ENCODE assay signal across 8 mouse cellular contexts in the genomic region with DNA sequence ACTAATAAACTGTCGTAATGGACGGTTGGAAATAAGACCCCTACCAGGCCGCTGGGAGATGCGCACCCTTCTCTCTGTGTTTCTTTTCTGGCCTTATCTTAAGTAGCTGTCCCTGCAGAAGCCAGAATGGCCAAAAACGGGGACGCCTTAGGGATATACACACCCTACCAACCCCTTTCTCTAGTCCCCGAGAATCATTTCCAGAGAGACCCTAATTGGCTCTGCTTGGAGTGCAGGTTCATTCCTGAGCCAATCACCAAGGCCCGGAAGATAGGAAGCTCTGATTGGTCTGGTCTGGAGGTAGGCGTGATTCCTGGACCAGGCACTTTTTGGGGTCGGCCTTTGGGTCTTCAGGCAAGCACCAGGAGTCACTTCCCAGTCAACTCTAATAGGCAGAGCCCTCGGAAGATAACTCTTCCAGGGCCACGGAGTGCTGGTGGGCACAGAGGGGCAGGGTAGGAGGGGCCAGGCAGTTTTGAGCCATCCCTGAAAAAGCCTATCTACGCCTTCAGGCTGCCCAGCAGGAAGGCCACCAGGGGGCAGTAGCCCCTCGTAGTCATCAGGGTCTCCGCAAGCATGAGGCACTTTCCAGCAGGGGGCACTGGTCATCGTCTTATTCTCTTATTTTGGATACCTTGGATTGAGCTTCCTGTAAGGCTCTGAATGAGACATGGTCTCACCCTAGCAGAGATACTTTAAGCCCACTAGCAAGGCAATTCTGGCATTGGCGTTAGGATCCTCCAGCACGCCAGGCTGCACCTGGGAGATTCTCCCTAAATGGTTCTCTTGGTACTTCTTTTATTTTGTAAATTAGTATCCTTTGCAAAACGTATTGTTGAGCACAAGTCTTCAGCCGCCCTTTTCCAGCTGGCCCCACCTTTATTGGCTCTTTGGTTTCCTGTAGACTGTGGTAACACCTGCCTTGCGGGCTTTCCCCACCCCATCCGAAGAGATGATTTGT. TPM values are rescaled to one million over a fixed set of nuclear protein-coding genes. Genes with fewer than 3 reads are reported as not detected.
DNase-seq lines count a peak whose midpoint lies in the region; ATAC-seq and TF ChIP-seq lines count a peak whose summit lies in the region.

No protein-coding gene starts in this region.

- peak; percentile 94 for DNase-seq in A20 (ENCODE audit: low read depth, low spot score)
- DNase-seq in heart, adult 9 months (ENCODE audit: low spot score in 2 of 2) = peak; percentile 92 to 94
- peak; percentile 97 for DNase-seq in kidney, adult 9 months
- DNase-seq in spleen, adult 18-20 months = peak; percentile 75 to 93

- TF ChIP-seq CTCF in bone marrow macrophage, adult 2 months (IDR thresholded peaks at IDR 0.05; ENCODE audit: low read depth, low read length) = peak; percentile 100

- H3K4me3 ChIP-seq in bone marrow macrophage, adult 2 months (ENCODE audit: insufficient read depth, low read length) = peak overlapping the region; percentile 59
- peak overlapping the region; percentile 51 for H3K4me3 ChIP-seq in embryonic facial prominence, embryonic 15.5 days (replicated peaks)
- peak overlapping the region; percentile 52 for H3K4me3 ChIP-seq in limb, embryonic 13.5 days
- H3K4me3 ChIP-seq in midbrain, embryonic 15.5 days = peak overlapping the region; percentile 43

- H3K9ac ChIP-seq in embryonic facial prominence, embryonic 15.5 days = peak overlapping the region; percentile 40; the same call in 1 of the 2 replicates
- peak overlapping the region; percentile 61 for H3K9ac ChIP-seq in limb, embryonic 13.5 days
- peak overlapping the region; percentile 49 for H3K9ac ChIP-seq in midbrain, embryonic 15.5 days

- peak overlapping the region; percentile 76 for H3K4me2 ChIP-seq in embryonic facial prominence, embryonic 15.5 days (replicated peaks)
- H3K4me2 ChIP-seq in limb, embryonic 13.5 days (replicated peaks) = peak overlapping the region; percentile 71
- peak overlapping the region; percentile 80 for H3K4me2 ChIP-seq in midbrain, embryonic 15.5 days

- no peaks in the 10 kb centered on the region for H3K9me3 ChIP-seq in embryonic facial prominence, embryonic 15.5 days (replicated peaks)
- H3K9me3 ChIP-seq in limb, embryonic 13.5 days = no peaks in the 10 kb centered on the region
- H3K9me3 ChIP-seq in midbrain, embryonic 15.5 days = no peaks in the 10 kb centered on the region

- WGBS in embryonic facial prominence, embryonic 15.5 days = 6% methylated on average over 22 of the region's 22 CpGs
- 8% methylated on average over 22 of the region's 22 CpGs for WGBS in limb, embryonic 13.5 days
- whole genome bisulfite sequencing in midbrain, embryonic 15.5 days = 8% methylated on average over 22 of the region's 22 CpGs

- no peak overlapping the region for H3K27ac ChIP-seq in bone marrow macrophage, adult 2 months (ENCODE audit: insufficient read depth, low read depth, low read length)
- peak overlapping the region; percentile 66; the same call in 1 of the 2 replicates for H3K27ac ChIP-seq in embryonic facial prominence, embryonic 15.5 days (replicated peaks)
- peak overlapping the region; percentile 48; the same call in 1 of the 2 replicates for H3K27ac ChIP-seq in limb, embryonic 13.5 days
- peak overlapping the region; percentile 81 for H3K27ac ChIP-seq in midbrain, embryonic 15.5 days

- no peak for TF ChIP-seq POLR2A in bone marrow macrophage, adult 2 months (IDR thresholded peaks at IDR 0.05; ENCODE audit: borderline replicate concordance, low read depth, low read length)

- peaks cover 4% of the 10 kb centered on the region; the same call in 1 of the 2 replicates for H3K4me1 ChIP-seq in bone marrow macrophage, adult 2 months (ENCODE audit: control insufficient read depth, insufficient read depth, low read length)
- peaks cover 12% of the 10 kb centered on the region for H3K4me1 ChIP-seq in embryonic facial prominence, embryonic 15.5 days
- peaks cover 9% of the 10 kb centered on the region for H3K4me1 ChIP-seq in limb, embryonic 13.5 days
- H3K4me1 ChIP-seq in midbrain, embryonic 15.5 days = peaks cover 11% of the 10 kb centered on the region

- H3K27me3 ChIP-seq in embryonic facial prominence, embryonic 15.5 days = no peaks in the 10 kb centered on the region
- no peaks in the 10 kb centered on the region for H3K27me3 ChIP-seq in limb, embryonic 13.5 days
- H3K27me3 ChIP-seq in midbrain, embryonic 15.5 days (replicated peaks) = no peaks in the 10 kb centered on the region

- no peaks in the 10 kb centered on the region for H3K36me3 ChIP-seq in embryonic facial prominence, embryonic 15.5 days
- no peaks in the 10 kb centered on the region for H3K36me3 ChIP-seq in limb, embryonic 13.5 days
- no peaks in the 10 kb centered on the region for H3K36me3 ChIP-seq in midbrain, embryonic 15.5 days (replicated peaks)

- peak; percentile 92 for ATAC-seq in embryonic facial prominence, embryonic 15.5 days (ENCODE audit: insufficient number of reproducible peaks, low FRiP score, low TSS enrichment, low read depth)
- ATAC-seq in limb, embryonic 13.5 days (ENCODE audit: low FRiP score, low read depth) = peak; percentile 95
- ATAC-seq in midbrain, embryonic 15.5 days (replicated peaks) = peak; percentile 97

RNA-seq across cellular contexts. Expression of gene Znfx1, which starts 9.1 kb away (rescaled TPM):
- polyA plus RNA-seq in bone marrow macrophage, adult 2 months (2012; ENCODE audit: insufficient read depth, insufficient read length, missing spikeins) = 91.4 and 108 TPM in 2 replicates
- 8.8 and 9.5 TPM in 2 replicates for polyA plus RNA-seq in embryonic facial prominence, embryonic 15.5 days (2015; fragmentation: Nextera tagmentation; extraction: Ambion mirVana)
- polyA plus RNA-seq in limb, embryonic 13.5 days (2015; fragmentation: Nextera tagmentation; extraction: Ambion mirVana) = 6.0 and 7.9 TPM in 2 replicates
- polyA plus RNA-seq in midbrain, embryonic 15.5 days (2015; fragmentation: Nextera tagmentation; extraction: Ambion mirVana) = 9.5 and 10.1 TPM in 2 replicates

RNA-seq across cellular contexts. Expression of gene Ddx27, which starts 56.9 kb away (rescaled TPM):
- 20.4 TPM in 2 replicates for polyA plus RNA-seq in bone marrow macrophage, adult 2 months (2012; ENCODE audit: insufficient read depth, insufficient read length, missing spikeins)
- polyA plus RNA-seq in embryonic facial prominence, embryonic 15.5 days (2015; fragmentation: Nextera tagmentation; extraction: Ambion mirVana) = 44.3 and 47.6 TPM in 2 replicates
- 54.3 and 54.6 TPM in 2 replicates for polyA plus RNA-seq in limb, embryonic 13.5 days (2015; fragmentation: Nextera tagmentation; extraction: Ambion mirVana)
- polyA plus RNA-seq in midbrain, embryonic 15.5 days (2015; fragmentation: Nextera tagmentation; extraction: Ambion mirVana) = 38.8 and 40.7 TPM in 2 replicates
